Mouse (Mus musculus) lung, postnatal 14 days (tissue): ENCODE results near the gene Sesn3.
"Not testable (repeated sequence)": the region's sequence is repeated elsewhere in the genome, so short reads cannot be mapped to it uniquely, and the experiment has no call there.

ENCODE experiments used
- DNase-seq: peaks from one replicate; pipeline ENCODE4 v3.0.0; 2021

Sesn3 gene

DNA sequence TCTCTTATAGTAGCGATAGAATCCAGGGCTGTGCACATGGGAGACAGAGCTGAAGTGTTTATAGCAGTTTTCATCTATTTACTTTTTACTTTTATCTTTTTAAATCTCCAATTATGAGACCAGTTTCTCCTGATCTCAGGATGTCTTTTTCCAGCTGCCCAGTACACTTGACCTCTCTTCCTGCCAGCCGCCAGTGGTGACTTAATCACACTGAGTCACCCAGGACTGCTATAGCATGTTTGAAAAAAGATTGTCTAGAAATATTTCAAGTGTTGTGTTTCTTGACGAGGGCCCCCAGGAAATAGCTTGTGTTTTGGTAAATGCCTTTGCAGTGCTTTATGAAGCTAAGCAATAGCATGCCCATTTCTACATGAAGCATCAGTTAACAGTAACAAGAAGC, 10.2 kb downstream of the Sesn3 start:
- DNase-seq: no peak

DNA sequence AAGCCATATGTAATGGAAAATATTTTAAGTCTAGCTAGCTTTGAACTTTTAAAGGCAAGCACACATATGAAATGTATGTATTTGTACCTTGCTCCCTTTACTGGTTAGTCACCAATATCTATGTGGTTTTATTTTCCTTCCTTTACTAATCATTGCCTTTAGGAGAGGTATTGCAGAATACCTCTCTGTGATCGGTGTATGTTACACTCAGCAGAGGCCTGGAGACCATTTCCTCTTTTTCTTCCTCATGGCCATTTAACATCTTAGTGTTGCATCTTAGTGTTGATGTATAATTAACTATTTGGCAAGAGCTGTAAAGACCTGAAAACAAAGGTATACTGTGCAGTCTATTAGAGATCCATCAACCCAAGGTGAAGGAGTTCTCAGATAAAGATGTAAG, 12.4 kb downstream of the Sesn3 start:
- no peak for DNase-seq

DNA sequence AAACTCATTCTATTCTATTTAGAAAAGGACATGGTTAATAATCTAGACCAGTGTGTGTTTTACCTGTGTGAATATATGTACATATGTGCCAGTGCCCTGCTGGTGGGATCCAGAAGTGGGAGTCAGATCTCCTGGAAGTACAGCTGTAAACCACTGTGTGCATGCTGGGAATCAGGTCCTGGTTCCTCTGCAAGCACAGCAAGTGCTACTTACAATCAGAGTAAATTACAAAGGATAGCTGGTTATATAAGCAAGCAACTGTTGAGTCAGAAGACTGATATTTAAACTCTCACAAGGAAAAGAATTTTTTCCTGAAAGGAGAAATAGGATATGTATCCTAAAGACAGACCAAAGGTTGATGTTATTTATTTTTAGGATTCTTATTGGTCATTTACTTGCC, 13.6 kb downstream of the Sesn3 start:
- DNase-seq: no peak

DNA sequence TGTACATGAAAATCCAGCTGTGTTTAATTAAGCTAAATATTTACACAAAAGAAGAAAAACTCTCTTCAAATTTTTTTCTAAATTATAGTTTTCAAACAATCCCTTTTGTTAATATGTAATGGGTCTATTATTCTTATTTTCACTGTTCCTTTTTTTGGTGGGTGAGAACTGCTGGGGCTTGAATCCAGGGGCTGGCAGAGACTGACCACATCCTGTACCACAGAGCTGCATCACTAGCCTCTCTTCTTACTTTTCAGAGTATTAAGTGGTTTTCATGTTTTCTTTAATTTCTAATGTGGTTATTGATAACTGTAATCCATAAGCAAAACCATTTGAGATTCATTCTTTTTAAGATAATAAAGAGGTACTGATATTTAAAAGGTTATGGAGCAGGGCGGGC, 19.0 kb downstream of the Sesn3 start:
- DNase-seq: no peak

DNA sequence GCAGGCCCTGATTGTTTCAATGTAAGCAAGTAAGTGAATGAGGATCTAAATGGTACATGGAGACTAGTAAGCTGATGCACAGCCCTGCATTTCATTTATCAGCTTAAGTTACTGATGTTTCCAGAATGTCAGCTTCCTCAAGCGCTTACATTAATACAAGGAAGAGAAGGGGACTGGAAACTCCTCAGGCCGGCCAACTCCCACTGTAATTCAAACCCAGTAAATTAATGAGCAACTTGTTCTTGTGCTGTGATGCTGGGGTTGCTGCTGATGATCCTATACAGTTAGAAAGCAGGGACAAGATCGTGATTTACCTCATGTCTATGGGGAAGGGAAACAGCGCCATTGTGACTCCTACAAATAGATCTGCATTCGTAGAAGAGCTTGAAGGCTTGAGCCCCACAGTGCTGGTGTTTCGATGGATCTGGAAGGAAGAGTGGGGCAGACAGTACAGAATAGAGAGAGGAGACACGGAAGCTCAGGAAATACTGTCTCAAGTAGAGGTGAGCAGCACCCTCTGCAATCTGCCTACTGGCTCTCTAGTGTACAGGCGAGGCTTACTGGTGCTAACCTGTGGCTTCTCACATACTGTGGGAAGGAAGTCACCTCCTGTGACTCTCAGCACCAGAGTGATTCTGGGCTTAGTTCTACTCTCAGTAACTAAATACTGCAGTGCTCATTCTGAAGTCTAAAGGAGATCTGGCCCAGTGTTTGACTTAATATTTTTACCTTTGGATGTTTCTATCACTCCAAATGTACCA, 21.0 kb downstream of the Sesn3 start:
- DNase-seq: no peak

- no peak for DNase-seq
Observed at GRCm38 (mm10) chr9:14297204-14297603, 22.3 kb downstream of the Sesn3 start.

GRCm38 (mm10) chr9:14299819-14300218, 25.0 kb downstream of the Sesn3 start:
- DNase-seq: no peak

DNA sequence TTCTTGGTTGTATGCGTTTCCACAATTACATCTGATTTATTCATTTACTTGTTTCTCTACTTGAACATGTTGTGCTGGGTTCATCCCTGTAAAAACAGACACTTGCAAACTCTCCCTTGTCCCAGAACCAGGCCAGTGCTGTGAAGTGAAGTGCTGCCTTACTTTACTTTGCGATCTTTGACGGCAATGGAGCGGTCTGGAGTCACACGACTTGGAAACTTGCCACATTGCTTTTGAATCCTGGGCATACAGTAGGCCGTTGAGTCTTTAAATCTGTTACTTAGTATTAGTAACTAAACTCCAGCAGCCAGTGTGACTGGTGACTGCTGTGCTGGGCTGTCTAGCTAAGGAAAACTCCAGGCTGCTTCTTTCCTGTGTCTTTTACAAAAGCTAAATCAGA, 25.9 kb downstream of the Sesn3 start:
- no peak for DNase-seq

DNA sequence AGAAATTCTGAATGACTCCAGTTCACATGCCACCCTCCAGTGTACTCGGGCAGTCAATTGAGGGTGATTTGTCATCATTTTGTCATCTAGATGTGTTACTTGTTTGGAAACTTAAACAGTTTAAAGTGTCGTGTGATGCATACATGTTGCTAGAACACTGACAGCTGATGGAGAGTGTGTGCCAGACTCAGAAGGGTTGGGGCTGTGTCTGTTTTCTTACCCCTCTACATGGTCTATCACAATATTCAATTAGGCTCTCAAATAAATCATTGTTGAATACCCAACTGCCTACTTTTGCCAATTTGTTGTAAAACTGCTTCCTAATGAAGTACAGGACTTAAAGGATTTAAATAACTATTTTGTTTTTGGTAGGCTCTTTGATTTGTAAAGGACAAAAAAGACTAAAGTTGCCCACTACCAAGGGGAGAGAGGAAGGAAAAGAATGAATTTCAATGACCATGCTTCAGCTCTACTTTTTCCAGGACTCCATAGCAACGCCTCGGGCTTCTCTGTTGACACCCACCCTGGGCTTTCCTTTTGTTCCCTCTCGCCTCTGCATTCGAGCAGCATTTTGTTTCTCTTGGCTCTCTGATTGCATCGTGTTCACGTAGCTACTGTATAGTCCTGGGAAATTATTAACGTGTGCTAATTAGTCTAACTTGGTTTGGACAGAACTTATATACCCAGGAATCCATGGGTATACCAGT, 29.5 kb downstream of the Sesn3 start:
- DNase-seq: no peak

- DNase-seq: no peak
Observed at GRCm38 (mm10) chr9:14307341-14307740, 32.5 kb downstream of the Sesn3 start.

DNA sequence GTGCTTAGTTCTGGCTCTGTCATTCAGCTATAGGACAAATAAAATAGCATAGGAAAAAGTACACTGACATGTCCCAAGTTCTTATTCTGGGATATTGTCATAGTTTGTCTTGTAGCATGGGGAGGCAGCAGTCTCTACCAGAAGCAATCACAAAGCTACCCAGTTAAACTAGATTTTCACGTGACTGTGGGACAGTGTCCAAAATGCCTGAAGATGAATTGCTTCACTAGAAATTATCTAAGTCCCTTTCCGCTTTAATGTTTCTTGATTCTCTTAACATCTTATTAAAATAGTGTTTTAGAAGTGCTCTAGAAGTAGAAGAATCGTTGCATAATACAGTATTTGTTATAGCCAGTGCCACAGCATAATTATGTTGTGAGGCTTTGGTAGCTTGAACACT, 39.1 kb downstream of the Sesn3 start:
- no peak for DNase-seq

GRCm38 (mm10) chr9:14314477-14314876, 39.6 kb downstream of the Sesn3 start:
- DNase-seq: no peak

GRCm38 (mm10) chr9:14316618-14317017, 41.8 kb downstream of the Sesn3 start:
- DNase-seq: no peak

GRCm38 (mm10) chr9:14335829-14336228, 61.0 kb downstream of the Sesn3 start:
- DNase-seq: no peak

DNA sequence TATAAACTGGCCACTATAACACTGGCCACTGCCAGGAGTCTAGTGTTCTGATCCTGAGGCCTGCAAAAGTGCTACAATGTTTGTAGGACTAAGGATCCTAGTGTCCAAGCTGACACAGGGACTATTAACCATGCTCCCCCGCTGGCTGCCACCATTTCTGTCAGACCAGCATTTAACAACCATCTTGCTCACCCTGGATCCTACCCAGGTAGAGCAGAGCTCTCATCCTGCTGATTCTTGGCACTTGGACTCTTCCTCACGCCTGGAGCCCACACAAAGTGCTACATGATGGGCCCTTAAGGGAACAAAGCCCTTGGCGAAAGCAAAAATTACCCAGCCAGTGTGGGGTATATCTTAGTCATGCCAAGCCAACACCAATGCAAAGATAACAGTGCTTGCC, 62.0 kb downstream of the Sesn3 start:
- no peak for DNase-seq

GRCm38 (mm10) chr9:14338701-14339100, 63.8 kb downstream of the Sesn3 start:
- peak; percentile 19 for DNase-seq

GRCm38 (mm10) chr9:14342041-14342668, 67.3 kb downstream of the Sesn3 start:
- DNase-seq: peak; percentile 79

GRCm38 (mm10) chr9:14345866-14346265, 71.0 kb downstream of the Sesn3 start:
- not testable (repeated sequence) for DNase-seq

DNA sequence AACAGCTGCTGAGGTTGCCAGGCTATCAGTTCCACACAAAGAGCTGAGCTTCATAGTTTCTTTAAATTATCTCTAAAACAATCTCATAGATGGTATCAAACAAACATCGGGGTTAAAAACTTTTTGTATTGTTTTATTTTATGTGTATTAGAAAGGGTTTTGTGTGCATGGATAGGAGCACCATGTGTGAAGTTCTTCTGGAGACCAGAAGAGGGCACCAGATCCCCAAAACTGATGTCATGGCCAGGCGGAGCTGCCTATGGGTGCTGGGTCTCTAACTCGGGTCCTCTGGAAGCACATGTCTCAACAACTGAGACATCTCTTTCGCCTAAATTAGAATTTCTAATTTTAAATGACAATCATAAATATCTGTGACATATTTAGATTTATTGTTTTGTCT, 73.5 kb downstream of the Sesn3 start:
- DNase-seq: peak; percentile 34

DNA sequence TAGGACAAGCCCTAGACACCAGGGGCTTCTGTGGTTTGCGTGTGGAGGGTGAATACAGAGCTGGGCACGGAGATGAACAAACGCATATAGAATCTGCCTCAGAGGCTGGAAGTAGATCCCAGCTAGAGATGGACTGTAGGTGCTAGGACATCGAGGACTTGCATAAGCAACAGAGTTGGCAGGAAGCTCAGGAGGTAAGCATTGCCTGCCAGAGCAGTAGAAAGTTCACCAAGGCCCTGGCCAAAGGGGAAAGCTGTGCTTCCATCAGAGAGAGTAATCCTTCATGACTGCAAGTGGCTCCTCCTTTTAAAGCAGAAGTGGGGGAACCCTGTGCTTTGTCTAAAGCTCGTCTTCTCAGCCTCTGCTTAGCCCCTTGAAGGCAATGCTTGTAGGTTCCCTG, 74.5 kb downstream of the Sesn3 start:
- no peak for DNase-seq

DNA sequence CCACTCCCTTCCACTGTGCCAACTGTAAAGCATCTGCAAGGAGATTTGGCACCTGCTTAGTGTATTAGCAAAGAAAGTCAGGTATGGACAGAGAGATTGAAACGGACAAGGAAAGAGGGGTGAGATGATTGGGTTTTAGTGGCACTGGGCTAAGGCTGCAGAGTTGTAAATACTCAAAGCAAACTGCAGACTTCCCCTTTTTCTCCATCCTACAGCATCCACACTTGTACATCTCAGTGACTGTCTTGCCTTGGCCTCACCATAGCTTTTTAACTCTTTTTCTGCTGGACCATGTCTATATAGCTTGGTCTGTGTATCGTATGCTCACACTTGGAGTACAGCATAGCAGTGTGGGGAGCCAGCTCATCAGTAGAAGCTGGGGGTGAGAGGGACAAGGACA, 75.9 kb downstream of the Sesn3 start:
- DNase-seq: no peak

GRCm38 (mm10) chr9:14352337-14352736, 77.5 kb downstream of the Sesn3 start:
- DNase-seq: no peak

GRCm38 (mm10) chr9:14354852-14355251, 80.0 kb downstream of the Sesn3 start:
- no peak for DNase-seq

DNA sequence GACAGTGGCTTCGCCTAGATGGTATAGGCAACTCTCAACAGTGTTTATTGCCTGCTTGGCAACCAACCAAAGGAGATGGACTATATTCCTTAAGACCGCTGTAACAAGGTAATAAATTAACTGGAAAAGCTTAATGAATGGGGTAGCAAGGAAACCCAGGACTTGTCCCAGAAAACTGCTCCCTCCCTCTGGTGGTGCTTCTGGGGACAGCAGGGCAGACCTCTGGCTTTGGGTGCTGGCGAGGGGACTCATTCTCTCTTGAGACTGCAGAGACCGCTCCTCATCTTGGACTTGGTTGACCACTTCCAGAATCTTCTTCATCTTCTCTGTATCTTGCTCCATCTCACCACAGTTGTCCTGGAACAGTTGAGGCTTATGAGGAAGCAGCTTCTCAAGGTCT, 82.2 kb downstream of the Sesn3 start:
- DNase-seq: no peak
